Mouse (Mus musculus) right cerebral cortex, postnatal 10 days (tissue): ENCODE data around the gene Slc15a1.
"Not testable (repeated sequence)": the region's sequence is repeated elsewhere in the genome, so short reads cannot be mapped to it uniquely, and the experiment has no call there.

Source experiments
- DNase-seq, 2 experiments: peaks; one replicate each; pipeline ENCODE4 v3.0.0; 2021; ENCODE audit warnings: low spot score in 2 of 2

The Slc15a1 gene

DNA sequence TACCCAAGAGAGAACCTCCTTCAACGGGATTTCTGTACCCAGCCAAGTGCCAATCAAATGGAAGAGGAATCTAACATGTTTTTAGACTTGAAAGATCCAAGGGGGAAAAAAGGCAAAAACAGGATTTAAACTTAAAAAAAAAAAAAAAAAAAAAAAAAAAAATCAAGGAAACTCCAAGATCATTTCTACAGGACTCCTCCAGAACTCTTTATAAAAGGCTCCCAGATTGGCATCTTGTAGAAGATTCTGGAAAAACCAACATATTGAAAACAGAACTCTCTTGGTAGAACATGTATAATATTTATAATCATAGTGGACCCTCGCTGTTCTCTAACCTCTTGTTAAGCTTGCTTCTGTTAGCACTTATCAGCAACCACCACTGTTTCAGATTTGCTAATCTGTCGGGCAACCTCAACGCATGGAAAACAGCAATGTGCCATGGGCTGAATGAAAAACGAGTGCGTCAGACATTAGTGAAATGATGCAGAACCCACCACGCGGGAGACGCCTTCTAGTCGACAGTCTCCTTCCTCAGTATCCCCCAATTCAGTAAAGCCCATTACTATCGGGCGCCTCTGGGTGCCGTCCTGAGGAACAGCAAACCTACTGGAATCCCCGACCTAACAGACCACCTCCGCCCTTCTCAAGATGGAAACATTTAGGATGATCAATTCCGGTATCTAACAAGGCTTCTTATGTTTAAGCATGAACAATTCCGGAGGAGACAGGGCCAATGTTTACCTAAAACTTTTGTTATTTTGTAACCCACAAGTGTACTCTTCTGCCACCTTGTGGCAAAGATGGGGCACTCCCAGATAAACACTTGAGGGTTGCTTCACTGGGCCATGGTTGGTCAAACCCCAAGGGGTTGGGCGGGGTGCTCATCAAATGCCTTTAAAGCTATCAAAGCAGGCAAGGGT lies 54.3 kb downstream of the Slc15a1 start:
- DNase-seq: peak; percentile 56 to 59

DNA sequence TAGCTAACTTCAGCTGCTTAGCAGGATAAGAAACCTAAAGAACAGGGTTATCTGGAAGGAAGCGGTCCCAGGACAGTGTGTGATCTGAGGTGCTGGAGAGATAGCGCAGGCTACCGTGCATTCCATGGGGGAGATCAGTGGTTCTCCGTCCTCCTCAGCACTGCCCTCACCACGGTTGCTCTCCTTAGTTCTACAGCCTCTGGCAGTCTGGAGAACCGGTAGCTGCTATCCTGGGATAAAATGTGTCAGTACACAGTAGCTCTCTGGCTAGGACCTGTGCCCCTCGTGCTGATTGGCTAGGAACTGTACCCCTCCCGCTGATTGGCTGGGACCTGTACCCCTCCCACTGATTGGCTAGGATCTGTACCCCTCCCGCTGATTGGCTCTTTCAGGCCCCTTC lies 58.1 kb downstream of the Slc15a1 start:
- DNase-seq: no peak

DNA sequence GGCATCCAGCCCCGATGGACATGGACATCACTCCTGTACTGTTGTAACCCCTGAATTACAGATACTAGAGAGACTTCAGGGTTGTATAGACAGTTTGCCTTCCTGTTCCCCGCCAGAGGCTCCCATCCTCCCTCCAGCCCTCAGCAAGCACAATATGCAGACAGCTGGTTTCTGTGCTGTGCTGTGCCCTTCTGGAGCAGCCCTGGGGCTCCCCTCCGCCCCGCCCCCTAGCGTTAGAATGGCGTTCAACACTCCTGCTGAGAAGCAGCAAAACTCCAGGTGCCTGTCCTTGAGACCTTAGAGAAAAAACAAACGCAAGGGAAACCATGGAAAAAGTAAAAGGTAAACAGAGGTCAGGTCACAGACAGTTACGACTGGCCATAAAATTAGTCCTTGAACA lies 59.9 kb downstream of the Slc15a1 start:
- peak in 1 of 2 experiments; percentile 46 for DNase-seq

DNA sequence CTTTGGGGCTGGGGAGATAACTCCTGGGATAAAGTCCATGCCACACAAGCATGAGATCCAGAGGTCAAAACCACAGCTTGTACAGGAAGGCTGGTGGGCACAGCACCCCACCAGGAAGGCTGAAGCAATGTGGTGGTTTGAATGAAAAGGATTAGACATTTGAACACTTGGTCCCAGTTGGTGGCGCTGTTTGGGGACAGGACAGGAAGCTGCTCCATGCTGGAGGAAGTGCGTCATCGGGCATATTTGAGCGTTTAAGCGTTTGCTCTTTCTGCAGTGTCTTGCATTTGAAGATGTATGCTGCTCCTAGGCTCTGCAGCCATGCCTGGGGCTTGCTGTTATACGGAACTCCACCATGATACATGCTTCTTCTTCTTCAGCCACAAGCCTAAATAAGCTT lies 64.2 kb downstream of the Slc15a1 start:
- no peak for DNase-seq

DNA sequence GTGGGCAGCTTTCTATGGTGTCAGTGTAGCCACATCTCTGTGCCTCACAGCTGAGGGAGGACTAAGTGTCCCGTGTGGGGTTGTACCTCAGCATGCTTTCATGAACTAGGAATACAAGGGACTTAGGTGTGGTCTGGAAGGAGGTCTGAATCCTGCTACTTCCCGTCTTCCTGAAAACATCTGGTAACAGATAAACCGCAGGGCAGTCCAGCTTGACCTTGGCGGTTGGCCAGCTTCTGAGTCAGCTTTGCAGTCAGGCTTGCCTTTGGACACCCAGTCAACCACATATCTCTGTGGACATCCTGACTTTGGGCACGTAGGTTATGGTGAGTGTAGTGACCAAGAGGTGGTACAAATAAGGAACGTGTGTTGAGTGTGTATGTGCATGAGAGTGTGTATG lies 68.0 kb downstream of the Slc15a1 start:
- DNase-seq: peak in 1 of 2 experiments; percentile 25

DNA sequence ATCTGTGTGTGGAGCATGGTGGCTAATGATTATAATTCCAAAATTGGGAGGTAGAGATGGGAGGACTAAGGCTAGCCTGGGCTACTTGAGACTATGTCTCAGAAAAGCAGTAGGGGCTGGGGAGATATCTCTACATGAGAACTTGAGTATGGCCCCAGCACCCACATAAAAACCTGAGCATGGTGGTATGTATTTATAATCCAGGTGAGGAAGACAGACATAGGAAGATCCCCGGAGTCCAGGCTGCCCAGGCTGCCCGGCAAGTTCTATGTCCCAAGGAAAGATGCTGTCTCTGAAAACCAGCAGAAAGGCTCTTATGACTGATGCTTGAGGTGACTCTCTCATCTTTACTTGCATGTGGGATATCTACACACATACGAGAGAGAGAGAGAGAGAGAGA lies 68.6 kb downstream of the Slc15a1 start:
- DNase-seq: no peak

DNA sequence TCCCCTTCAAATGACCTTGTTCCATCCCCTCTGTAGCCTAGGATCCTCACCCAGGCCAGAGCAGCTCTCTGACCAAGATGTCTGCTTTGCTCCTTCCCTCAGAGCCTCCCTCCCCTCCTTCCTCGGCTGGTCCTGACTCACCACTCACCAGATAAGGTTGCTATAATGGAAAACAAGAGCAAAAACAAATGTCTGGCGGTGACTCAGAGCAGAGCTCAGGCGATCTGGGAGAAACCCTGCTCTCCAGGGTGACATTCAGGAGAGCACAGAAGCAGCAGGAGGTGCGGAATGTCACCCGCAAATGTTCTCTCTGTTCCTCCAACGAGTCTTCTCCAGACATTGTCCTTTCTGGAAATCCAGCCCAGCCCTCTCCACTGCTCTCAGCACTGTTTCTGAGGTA lies 69.3 kb downstream of the Slc15a1 start:
- DNase-seq: no peak

DNA sequence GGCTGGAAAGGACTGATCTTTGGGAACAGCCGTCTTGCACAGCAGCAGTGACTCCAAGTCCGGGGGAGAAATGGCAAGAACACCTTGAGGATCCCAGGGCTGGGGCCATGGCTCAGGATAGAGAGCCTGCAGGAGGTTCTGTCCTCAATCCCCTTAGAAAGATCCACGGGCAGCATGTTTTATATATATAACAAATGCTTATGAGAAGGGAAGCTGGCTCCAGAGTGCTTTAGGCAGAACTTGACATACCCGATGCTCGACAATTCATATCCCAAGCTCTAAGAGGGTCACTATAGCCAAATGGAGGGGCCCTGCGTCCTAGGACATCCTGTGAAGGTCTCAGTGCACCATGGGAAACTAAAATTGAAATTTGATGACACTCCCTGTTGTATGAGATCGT lies 73.8 kb downstream of the Slc15a1 start:
- DNase-seq: no peak

DNA sequence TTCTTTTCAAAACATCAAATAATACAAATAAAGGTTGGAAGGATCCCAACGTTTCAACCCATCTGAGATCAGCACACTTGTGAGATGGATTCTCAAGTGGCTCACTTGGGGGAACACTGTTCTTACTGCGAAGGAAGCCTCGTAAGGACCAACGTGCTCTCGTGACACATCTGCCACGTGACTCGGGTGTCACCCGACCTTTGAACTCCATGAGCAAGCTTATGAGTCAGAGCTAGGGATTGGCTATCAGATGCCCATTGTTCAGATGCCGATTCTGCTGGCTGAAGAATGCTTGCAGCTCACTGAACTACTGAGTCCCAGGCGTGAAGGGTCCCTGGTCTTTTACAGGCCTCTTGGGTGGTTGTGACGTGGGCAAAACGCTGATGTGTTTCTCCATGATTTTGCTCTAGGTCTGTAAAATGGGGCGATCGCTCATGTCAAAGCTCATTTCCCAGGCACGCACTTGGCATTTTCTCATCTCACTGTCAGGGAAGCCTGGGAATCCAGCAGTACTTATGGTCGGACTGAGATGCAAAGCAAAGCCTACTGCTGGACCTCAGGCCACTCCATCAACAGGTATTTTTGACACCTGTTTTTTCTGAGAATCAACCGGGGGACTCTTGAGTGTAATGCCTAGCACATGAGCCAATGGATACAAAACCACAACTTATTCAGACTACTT lies 75.1 kb downstream of the Slc15a1 start:
- DNase-seq: no peak

DNA sequence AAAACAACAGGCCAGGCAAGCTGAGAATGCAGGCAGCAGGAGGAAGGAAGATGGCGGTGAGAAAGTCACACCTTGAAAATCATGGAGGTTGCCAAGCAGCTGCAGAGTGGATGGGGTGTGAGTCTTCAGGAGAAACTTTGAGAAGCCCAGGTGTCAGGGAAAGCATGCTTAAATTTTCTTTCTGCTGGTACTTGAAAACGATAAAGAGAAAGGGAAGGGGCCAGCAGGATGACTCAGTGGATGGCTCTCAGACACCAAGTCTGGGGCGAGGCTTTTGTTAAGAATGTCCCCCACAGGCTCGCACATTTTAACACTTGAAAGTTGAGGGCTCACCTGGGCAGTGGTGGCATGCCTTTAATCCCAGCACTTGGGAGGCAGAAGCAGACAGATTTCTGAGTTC lies 76.9 kb downstream of the Slc15a1 start:
- no peak for DNase-seq

DNA sequence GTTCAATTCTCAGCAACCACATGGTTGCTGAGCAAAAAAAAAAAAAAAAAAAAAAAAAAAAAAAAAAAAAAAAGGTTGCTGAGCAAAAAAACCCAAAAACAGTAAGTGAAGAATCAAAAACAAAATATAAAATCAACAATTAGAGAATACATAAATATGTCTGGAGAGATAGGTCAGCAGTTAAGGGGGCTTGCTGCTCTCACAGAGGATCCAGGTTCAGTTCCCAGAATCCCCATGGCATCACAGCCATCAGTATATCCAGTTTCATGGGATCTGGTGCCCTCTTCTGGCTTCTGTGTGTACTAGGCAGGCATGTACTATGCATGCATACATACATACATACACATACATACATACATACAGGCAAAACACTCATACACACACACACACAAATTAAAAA lies 78.3 kb downstream of the Slc15a1 start:
- DNase-seq: no peak

DNA sequence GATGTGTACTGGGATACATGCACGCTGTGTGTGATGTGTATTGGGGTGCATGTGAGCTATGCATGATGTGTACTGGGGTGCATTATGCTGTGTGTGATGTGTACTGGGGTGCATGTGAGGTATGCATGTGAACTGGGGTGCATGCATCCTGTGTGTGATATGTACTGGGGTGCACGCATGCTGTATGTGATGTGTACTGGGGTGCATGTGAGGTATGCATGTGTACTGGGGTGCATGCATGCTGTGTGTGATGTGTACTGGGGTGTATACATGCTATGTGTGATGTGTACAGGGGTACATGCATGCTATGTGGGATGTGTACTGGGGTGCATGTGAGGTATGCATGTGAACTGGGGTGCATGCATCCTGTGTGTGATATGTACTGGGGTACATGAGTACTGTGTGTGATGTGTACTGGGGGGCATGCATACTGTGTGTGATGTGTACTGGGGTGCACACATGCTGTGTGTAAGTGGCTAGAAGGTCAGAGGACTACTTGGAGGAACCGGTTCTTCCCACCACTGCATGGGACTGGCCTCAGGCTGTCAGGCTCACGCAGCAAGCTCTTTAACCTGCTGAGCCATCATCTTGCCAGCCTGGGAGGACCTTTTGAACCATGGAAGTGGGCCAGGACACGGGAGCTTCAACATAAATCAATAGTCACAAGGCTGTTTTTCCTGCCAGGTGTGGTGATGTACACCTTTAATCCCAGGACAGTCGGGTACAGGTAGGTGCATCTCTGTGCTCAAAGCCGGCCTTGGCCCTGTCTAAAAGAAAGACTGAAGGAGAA lies 79.9 kb downstream of the Slc15a1 start:
- DNase-seq: no peak

DNA sequence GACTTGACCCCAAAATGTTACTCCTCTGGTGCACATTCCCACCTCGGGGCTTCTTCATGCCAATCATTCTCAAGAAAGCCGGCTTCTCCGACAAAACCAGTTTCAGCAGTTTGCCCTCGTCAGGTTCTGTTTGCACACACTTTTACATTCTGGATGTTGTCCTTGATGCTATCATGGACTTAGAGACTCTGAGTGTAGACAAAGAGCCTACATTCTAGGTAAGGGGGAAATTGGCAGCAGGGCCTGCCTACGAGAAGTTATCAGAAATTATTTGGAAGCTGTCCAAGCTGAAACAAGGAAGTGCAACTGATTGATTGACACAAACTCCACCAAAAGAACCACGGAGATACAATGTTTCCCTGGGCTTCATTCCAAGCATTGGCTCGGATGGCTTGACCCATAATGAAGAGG lies 81.7 kb downstream of the Slc15a1 start:
- DNase-seq: no peak

DNA sequence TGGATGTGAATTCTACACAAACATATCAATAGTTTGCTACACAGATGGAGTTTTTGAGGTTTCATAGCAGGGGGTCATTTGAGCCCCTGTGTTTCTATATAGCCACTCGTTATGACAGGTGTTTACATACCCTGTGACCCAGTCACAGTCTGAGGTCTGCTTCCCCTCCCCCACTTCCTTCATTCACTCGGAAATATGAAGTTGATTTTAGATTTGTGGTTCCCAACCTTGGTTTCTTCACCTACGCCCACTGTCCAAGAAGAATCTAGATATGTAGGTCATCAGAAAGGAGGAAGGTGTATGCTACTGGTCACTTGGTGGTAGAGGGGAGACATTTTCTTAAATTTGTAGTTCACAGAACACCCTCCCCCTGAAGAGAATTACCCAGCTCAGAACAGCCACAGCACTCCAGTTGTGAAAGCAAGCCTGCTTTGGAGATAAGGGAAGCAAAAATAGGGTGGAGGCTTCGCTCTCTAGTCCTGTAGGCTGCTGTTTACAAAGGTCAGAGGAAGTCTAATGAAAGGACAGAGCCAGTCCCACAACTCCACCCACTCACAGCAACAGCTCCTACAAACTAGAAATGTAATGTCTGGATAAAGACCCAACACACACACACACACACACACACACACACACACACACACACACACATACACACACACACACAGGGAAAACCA lies 82.2 kb downstream of the Slc15a1 start:
- no peak for DNase-seq

DNA sequence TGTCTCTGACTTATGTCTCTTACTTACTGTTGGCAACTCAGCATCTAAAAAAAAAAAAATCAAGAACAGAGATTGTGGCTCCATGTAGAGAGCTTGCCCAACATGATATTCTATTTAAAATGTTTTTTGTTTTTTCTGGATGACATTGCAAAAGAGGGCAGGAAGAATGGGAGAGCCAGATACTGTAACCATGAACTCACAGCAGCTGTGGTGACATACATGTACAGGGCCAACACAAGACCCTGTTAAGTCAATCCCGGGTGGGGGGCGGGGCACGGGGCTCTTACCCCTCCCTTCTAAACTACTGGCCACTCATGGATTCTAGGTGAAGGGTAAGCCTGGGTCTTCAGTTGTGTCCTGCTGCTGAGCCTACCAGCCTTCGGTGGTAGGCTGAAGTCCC lies 83.1 kb downstream of the Slc15a1 start:
- DNase-seq: no peak

DNA sequence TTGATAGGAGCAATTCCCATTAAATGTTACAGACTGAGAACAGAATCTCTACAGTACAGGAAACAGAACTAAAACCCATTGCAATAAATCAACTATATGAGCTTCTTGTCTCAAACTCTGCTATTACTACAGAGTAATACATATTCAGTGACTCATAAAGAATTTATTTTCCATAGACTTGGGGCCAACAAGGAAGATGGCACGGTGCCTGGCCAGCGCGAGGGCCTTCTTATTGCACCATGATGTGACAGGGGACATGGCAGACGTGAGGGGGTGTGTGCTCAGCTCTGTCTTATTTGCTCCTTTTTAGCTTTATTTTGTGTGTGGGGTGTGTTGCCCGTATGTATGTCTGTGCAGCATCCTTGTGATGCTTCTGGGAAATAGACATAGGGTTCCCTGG lies 87.5 kb downstream of the Slc15a1 start:
- no peak for DNase-seq

DNA sequence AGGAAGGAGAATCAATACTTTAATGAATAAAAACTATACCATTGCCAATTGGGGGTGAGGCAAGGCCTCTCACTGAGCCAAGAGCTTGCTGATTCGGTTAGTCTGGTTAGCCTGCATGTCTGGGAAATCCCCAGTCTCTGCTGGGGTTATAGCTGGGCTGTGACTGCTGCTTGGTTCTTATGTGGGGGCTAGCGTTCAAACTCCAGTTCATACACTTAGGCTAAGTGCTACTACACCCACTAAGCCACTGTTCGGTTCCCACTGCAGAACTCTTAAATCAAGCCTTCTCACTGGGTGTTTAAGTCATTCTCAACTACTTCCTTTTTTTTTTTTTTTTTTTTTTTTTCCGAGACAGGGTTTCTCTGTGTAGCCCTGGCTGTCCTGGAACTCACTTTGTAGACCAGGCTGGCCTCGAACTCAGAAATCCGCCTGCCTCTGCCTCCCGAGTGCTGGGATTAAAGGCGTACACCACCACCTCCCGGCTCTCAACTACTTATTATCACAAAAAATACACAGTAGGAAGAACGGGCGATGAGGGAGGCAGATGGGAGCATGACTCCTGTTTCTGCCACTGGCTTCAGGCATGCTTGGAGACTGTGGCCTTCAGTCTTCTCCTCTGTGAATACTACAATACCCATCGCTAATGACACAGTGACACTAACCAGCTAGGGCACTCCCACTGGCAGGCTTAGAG lies 88.3 kb downstream of the Slc15a1 start:
- DNase-seq: no peak

DNA sequence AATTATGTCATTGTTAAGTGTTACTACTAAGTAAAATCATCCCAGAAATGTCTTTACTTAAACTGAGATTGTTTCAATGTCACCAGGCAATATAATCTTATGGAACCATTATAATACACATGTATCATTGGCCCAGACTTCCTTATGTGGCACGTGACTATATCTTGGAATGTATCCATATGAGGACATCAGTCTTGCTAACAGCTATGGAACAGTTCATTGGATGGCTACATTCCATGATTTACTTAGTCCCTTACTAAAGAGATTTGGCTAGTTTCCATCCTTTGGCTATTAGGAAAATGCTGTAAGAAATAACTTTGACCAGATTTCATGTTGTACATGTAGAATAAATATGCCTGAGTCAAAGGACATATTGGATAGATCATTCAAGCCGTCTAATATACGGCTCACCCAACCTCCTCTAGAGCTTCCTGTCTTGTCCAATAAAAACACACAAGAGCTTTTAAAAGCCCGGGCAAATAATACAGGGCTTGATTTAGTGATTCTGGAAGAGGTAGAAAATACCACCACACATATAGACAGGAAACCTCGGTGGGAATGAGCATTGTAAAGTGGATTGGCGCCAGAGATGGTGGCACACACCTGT lies 90.3 kb downstream of the Slc15a1 start:
- DNase-seq: no peak

DNA sequence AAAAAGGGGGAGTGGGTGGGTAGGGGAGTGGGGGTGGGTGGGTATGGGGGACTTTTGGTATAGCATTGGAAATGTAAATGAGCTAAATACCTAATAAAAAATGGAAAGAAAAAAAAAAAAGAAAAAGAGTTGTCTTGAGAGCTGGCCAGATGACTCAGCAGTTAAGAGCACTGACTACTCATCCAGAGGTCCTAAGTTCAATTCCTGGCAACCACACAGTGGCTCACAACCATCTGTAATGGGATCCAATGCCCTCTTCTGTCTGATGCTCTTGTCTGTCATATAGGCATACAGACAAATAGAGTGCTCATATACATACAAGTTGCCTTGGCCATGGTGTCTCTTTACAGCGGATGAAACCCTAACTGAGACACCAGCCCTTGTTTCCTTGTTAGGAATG lies 91.3 kb downstream of the Slc15a1 start:
- DNase-seq: not testable (repeated sequence)
